In the genomic region with DNA sequence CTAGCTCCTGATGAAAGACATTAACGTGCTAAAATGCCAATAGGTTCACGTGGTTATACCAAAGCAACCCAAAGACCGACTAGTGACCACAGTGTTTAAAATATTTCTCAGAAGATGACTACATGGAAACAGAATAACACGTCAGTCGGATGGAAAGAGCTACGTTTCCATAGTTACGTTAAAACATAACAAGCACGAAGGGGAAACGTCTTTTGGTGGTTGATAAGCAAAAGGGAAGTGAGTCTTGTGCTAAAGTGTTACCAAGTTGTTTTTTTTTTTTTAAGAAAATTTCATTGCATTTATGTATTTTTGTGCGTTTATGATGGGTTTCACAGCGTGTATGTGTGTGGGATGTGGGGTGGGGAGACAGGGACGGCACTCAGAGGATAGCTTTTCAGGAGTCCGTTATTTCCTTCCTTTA, we compare ENCODE assay signal across 9 mouse cellular contexts. TPM values are rescaled to one million over a fixed set of nuclear protein-coding genes. Genes with fewer than 3 reads are reported as not detected.
A peak's percentile ranks its signal among the peaks of the same experiment; 100 is the strongest.
DNase-seq lines count a peak whose midpoint lies in the region; ATAC-seq and TF ChIP-seq lines count a peak whose summit lies in the region.
"Had no signal": no experiment of that assay in that cellular context is flagged by ENCODE, and none has a peak within 500 bp of the region (broad histone marks: within the 10 kb centered on the region; RNA-seq: fewer than 3 reads in every experiment).

No protein-coding gene starts in this region.

- H3K27ac ChIP-seq in heart, embryonic 11.5 days (ENCODE audit: low read depth, low read length): peak overlapping the region; percentile 29; the same call in 1 of the 2 replicates
- H3K27ac ChIP-seq in bone marrow macrophage, adult 2 months (ENCODE audit: insufficient read depth, low read depth, low read length): peak overlapping the region; percentile 81
- H3K27ac ChIP-seq in liver, embryonic 16.5 days (ENCODE audit: low read length): peak overlapping the region; percentile 84
- no peak overlapping the region for H3K27ac ChIP-seq in neural tube, embryonic 15.5 days (replicated peaks)

- TF ChIP-seq POLR2A in bone marrow macrophage, adult 2 months (IDR thresholded peaks at IDR 0.05; ENCODE audit: borderline replicate concordance, low read depth, low read length): no peak

- 58% methylated on average over 13 of the region's 13 CpGs for WGBS in heart, embryonic 11.5 days (ENCODE audit: insufficient replicate concordance)
- 17% methylated on average over 13 of the region's 13 CpGs for WGBS in liver, embryonic 16.5 days (ENCODE audit: insufficient replicate concordance)
- 82% methylated on average over 13 of the region's 13 CpGs for WGBS in neural tube, embryonic 15.5 days

- no peaks in the 10 kb centered on the region for H3K9me3 ChIP-seq in heart, embryonic 11.5 days (replicated peaks; ENCODE audit: control insufficient read depth, low read length)
- no peaks in the 10 kb centered on the region for H3K9me3 ChIP-seq in liver, embryonic 16.5 days (replicated peaks; ENCODE audit: control insufficient read depth, low read length)
- no peaks in the 10 kb centered on the region for H3K9me3 ChIP-seq in neural tube, embryonic 15.5 days (replicated peaks)

- intact Hi-C loops in heart, postnatal 10 days (cut with DNase I): no loop called here

- no peak overlapping the region for H3K9ac ChIP-seq in heart, embryonic 11.5 days (ENCODE audit: low read depth, low read length)
- H3K9ac ChIP-seq in liver, embryonic 16.5 days (ENCODE audit: low read depth, low read length): peak overlapping the region; percentile 57
- no peak overlapping the region for H3K9ac ChIP-seq in neural tube, embryonic 15.5 days (replicated peaks)

- DNase-seq in heart, postnatal 10 days: no peak
- DNase-seq in 416B (ENCODE audit: low read depth): peak; percentile 99
- no peak for DNase-seq in adrenal gland, postnatal 10 days
- DNase-seq in right cerebral cortex, postnatal 4 days: no peak
- DNase-seq: layer of hippocampus, postnatal 36 days had no signal

- H3K4me1 ChIP-seq in heart, embryonic 11.5 days (ENCODE audit: control insufficient read depth, insufficient read depth, low read length): no peaks in the 10 kb centered on the region
- H3K4me1 ChIP-seq in bone marrow macrophage, adult 2 months (ENCODE audit: control insufficient read depth, insufficient read depth, low read length): peaks cover 44% of the 10 kb centered on the region
- peaks cover 51% of the 10 kb centered on the region for H3K4me1 ChIP-seq in liver, embryonic 16.5 days (ENCODE audit: control insufficient read depth, low read depth, low read length)
- no peaks in the 10 kb centered on the region for H3K4me1 ChIP-seq in neural tube, embryonic 15.5 days

- no peak for TF ChIP-seq CTCF in bone marrow macrophage, adult 2 months (IDR thresholded peaks at IDR 0.05; ENCODE audit: low read depth, low read length)

- no peak for ATAC-seq in heart, embryonic 11.5 days (replicated peaks; ENCODE audit: insufficient number of reproducible peaks, low FRiP score, low TSS enrichment)
- ATAC-seq in liver, embryonic 16.5 days (ENCODE audit: low read depth): no peak
- ATAC-seq in neural tube, embryonic 15.5 days (ENCODE audit: low FRiP score): no peak

- H3K27me3 ChIP-seq in heart, embryonic 11.5 days (ENCODE audit: control insufficient read depth, insufficient read depth, low read length): no peaks in the 10 kb centered on the region
- no peaks in the 10 kb centered on the region for H3K27me3 ChIP-seq in liver, embryonic 16.5 days (ENCODE audit: control insufficient read depth, insufficient read depth, low read depth, low read length)
- no peaks in the 10 kb centered on the region for H3K27me3 ChIP-seq in neural tube, embryonic 15.5 days (replicated peaks)

- no peak overlapping the region; the same call in 1 of the 2 replicates for H3K4me2 ChIP-seq in heart, embryonic 11.5 days
- H3K4me2 ChIP-seq in liver, embryonic 16.5 days (ENCODE audit: low read depth, low read length): peak overlapping the region; percentile 48
- H3K4me2 ChIP-seq in neural tube, embryonic 15.5 days: no peak overlapping the region

- H3K36me3 ChIP-seq in heart, embryonic 11.5 days (ENCODE audit: control insufficient read depth, insufficient read depth, low read length): no peaks in the 10 kb centered on the region
- H3K36me3 ChIP-seq in liver, embryonic 16.5 days (ENCODE audit: control insufficient read depth, insufficient read depth): no peaks in the 10 kb centered on the region
- H3K36me3 ChIP-seq in neural tube, embryonic 15.5 days: no peaks in the 10 kb centered on the region

- H3K4me3 ChIP-seq in heart, embryonic 11.5 days (ENCODE audit: low read depth, low read length): no peak overlapping the region
- no peak overlapping the region for H3K4me3 ChIP-seq in bone marrow macrophage, adult 2 months (ENCODE audit: insufficient read depth, low read length)
- 0 out of 2 replicates have a peak overlapping the region, but pooled peaks have one; percentile 12 for H3K4me3 ChIP-seq in liver, embryonic 16.5 days (ENCODE audit: low read depth, low read length)
- no peak overlapping the region for H3K4me3 ChIP-seq in neural tube, embryonic 15.5 days (replicated peaks)

RNA-seq across cellular contexts. Expression of a gene that starts 21.8 kb away (rescaled TPM):
- polyA plus RNA-seq in heart, embryonic 11.5 days (2014; fragmentation: Nextera tagmentation; extraction: Ambion mirVana): 7.1 and 8.4 TPM in 2 replicates
- 10 to 100 TPM; 11.8 to 12.0 TPM for total RNA-seq in heart, postnatal 10 days (2021)
- polyA plus RNA-seq in bone marrow macrophage, adult 2 months (2012; ENCODE audit: insufficient read depth, insufficient read length, missing spikeins): 14.9 and 18.3 TPM in 2 replicates
- polyA plus RNA-seq in liver, embryonic 16.5 days (2015; fragmentation: Nextera tagmentation; extraction: Ambion mirVana): 40.8 and 42.3 TPM in 2 replicates
- polyA plus RNA-seq in neural tube, embryonic 15.5 days (2015; fragmentation: Nextera tagmentation; extraction: Ambion mirVana): 9.0 and 10.2 TPM in 2 replicates
- 10 to 100 TPM; 16.8 to 18.9 TPM for total RNA-seq in adrenal gland, postnatal 10 days (2021)

RNA-seq across cellular contexts. Expression of a gene that starts 51.8 kb away (rescaled TPM):
- 360 and 376 TPM in 2 replicates for polyA plus RNA-seq in heart, embryonic 11.5 days (2014; fragmentation: Nextera tagmentation; extraction: Ambion mirVana)
- 100 to 1,000 TPM; 274 to 276 TPM for total RNA-seq in heart, postnatal 10 days (2021)
- 349 and 394 TPM in 2 replicates for polyA plus RNA-seq in bone marrow macrophage, adult 2 months (2012; ENCODE audit: insufficient read depth, insufficient read length, missing spikeins)
- polyA plus RNA-seq in liver, embryonic 16.5 days (2015; fragmentation: Nextera tagmentation; extraction: Ambion mirVana): 198 and 207 TPM in 2 replicates
- polyA plus RNA-seq in neural tube, embryonic 15.5 days (2015; fragmentation: Nextera tagmentation; extraction: Ambion mirVana): 398 and 419 TPM in 2 replicates
- 100 to 1,000 TPM; 258 to 267 TPM for total RNA-seq in adrenal gland, postnatal 10 days (2021)
